Mouse (Mus musculus) urinary bladder, adult 18-20 months (tissue): Measurements from ENCODE around the gene Kcnk13.

Experiments used
- DNase-seq, 2 experiments: peaks; one replicate each; pipeline ENCODE4 v3.0.0; 2022; ENCODE audit warnings: low spot score in 2 of 2, mixed read lengths in 2 of 2

Gene Kcnk13

GRCm38 (mm10) chr12:100015146-100015545, 50.8 kb downstream of the Kcnk13 start:
- no peak for DNase-seq

DNA sequence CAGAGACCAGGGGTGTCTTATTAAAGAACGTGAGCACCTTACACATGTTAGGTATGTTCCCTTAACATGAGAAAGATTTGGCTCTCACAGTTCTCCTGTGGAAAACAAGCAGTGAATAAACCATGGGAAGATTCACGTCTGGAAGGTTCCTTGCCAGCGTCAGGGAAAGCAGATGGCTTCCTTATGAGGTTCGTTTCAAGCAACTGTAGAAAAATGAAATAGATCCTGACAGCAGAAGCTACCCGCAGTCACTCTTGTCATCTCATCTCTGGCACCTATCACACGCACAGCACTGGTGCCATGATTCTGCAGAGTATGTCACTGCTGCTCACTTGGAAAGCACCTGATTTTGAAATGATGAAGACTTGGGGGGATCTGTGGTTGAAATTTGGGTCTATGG, 53.4 kb downstream of the Kcnk13 start:
- no peak for DNase-seq

DNA sequence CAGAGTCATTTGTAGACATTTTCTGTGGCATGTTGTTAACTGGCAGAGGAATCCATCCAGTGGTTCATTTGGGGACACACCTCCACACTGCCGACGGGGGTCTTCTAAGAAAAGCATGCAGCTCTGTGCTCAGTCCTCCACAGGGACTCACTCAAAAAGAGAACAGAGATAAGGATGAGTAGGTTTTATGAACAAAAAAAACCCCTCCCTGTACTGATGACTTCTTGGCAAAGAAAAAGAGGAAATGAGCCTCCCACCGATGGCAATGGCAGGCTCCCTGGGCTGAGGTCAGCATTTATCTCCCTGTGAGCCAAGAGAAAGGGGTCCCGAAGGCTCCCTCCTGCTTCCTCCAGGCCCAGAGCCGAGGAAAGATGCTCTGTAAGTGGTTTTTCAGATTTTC, 58.2 kb downstream of the Kcnk13 start:
- DNase-seq = no peak

GRCm38 (mm10) chr12:100023821-100024365, 59.6 kb downstream of the Kcnk13 start:
- DNase-seq = no peak

- no peak for DNase-seq
These were observed 61.4 kb downstream of the Kcnk13 start for GRCm38 (mm10) chr12:100025675-100026074.

GRCm38 (mm10) chr12:100026715-100027245, 62.5 kb downstream of the Kcnk13 start:
- no peak for DNase-seq

DNA sequence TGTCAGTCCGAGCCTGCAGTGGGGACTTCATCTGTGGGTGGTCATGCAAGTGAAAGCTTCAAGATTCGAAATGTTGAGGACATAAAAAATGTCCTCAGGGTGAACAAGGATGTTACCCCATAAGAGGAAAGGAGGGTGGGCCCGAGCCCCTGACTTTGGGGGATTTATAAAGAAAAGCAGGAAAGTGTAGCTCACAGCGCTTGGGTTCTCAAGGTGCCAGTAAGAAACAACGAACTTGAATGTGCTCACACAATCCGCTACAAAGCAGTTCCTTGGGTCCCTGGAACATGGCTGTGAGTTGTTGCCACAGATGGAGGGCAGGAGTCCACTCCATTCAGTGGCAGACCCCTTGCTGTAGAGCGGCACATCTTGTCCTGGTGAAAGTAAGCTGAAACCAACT, 63.0 kb downstream of the Kcnk13 start:
- DNase-seq = no peak

- DNase-seq = no peak
These were observed 67.4 kb downstream of the Kcnk13 start for GRCm38 (mm10) chr12:100031681-100032080.

GRCm38 (mm10) chr12:100032521-100032920, 68.2 kb downstream of the Kcnk13 start:
- no peak for DNase-seq

GRCm38 (mm10) chr12:100038741-100039262, 74.5 kb downstream of the Kcnk13 start:
- DNase-seq = no peak

- peak; percentile 21 to 55 for DNase-seq
These were observed 77.8 kb downstream of the Kcnk13 start for GRCm38 (mm10) chr12:100042116-100042515.

- no peak for DNase-seq
These were observed 80.4 kb downstream of the Kcnk13 start for GRCm38 (mm10) chr12:100044704-100045103.

DNA sequence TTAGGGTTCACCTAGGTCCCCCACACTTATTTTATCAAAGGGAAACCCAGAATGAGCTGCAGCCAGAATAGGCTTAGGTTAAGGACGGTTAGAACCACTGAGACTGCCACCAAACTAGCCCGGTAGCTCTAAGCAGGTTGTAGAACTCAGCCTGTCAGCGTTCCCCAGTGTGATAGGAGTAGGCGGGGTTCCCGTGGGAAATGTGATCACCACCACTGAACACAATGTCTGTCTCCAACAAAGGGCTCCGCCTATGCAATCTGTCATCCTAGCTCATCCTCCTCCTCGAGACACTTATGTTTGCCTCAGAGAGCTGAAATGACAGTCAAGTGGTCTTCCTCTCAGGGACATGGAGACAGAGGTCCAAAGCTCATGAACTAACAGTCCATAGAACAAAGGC, 86.3 kb downstream of the Kcnk13 start:
- DNase-seq = no peak

- DNase-seq = no peak
These were observed 89.3 kb downstream of the Kcnk13 start for GRCm38 (mm10) chr12:100053617-100054016.

GRCm38 (mm10) chr12:100061071-100061470, 96.8 kb downstream of the Kcnk13 start:
- DNase-seq = no peak

DNA sequence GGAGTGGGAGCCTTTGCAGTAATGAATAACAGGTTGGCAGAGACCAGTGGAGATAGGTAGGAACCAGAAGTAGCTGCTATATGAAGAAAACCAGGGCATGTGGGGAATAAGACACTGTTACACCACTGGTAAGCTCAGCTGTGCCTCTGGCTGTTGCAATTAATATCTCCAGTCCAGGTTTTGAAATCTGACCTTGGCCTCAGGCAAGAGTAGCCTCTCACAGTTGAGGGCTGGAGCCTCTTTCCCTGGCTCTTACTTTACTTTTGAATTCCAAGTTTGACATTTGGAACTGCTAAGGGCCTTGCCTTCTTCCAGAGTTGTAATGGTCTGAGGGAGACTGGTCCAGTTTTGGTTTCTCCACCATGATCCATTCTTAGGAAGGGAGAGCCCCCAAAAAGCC, 97.5 kb downstream of the Kcnk13 start:
- no peak for DNase-seq

DNA sequence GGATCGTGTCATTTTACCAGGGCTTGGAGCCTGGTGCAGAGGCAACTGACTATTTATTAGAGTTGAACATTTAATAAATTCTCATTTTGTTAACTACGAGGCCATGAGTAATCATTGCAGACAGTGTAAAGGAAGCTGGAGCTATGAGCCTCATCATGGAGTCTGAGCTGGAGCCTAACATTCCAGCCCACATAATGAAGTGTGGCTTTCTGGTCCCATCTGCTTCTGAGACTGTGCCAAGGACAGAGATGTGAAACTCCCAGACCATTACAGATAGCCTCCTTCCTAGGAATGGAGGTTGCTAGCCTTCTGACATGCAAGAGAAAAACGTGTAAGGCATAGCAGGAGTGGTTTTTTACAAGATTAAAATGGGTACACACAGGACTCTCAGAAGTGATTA, 98.3 kb downstream of the Kcnk13 start:
- no peak for DNase-seq

DNA sequence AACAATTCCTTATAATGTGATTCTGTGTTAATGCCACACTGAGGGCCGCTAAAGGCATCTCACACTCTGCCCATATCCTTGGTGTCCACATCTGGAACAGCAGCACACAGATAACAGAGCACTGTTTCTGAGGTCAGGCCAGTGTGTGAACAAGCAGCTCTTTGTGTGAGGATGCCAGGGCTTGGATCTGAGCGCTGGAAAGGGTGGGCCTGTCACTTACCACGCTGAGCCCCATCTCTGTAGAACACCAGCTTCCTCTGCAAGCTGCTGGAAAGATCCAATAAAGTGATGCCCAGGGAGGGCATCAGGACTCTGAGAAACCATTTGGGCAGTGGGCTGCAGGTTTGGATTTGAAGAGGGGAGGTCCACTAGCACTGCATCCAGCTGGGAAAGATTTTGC, 100.8 kb downstream of the Kcnk13 start:
- DNase-seq = no peak

DNA sequence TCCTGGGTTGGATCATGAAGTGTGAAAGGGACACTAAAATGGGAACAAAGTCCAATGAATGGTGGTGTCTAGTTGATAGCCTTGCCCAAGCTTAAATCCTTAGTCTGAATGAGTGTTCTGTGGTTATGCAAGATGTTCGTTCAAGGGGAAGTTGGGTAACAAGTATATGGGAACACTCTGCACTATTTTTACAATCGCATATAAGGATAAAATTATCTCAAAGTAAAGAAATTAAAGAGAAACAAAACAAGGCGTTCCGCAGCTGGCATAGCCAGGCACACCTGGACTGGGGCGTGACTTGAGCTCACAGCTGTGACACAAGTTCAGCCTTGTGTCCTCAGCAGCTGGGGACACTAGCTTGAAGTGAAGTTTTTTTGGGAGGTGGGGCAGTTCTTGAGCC, 103.2 kb downstream of the Kcnk13 start:
- no peak for DNase-seq

DNA sequence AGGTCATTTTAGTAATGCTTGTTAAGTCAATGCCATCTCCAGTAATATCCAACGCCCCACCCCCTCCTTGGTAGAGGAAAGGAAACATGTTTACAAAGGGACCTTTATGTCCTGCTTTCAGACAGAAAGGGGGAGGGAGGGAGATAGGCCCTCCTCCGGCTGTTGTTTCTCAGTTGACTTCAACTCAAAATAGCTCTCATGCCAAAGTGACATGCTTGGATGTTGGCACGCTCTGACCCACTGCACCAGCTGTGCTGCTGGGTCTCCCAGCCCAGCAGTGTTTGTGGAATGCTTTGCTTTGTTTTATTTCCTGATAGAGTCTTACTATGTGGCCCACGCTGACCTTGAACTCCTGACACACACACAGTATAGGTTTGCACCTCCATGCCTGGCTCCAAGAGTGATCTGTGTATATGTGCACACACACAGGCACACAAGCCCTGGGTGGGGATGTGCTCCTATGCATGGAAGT, 108.9 kb downstream of the Kcnk13 start:
- DNase-seq = no peak

GRCm38 (mm10) chr12:100075715-100076114, 111.4 kb downstream of the Kcnk13 start:
- no peak for DNase-seq

DNA sequence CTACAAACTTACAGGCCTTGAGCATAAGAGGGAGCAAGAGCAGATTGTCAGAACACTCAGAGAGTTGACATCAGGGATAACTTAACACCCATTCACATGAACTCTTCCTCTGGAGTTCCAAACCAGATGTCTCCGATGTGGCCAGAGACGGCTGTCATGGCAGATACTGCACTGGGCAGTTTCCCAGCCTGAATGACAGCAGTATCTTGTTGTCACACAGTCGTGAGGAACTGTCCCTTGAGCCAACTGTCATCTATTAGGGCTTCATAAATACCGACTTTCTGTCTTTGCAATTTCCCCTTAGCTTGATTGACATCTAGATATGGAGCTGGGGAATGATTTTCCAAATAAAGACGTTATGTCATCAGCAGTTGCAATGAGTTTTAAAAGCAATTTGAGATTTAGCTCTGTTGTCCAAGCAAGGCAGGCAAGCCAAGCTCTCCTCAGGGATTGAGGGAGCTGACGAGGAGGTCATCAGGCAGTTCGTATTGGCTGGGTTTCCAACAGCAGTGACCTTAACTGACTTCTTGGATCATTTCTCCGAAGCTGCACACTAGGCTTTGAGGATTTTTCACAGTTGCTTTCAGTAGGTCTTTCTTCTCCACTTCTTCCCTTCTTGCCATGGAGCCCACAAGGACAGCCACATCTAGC, 115.5 kb downstream of the Kcnk13 start:
- no peak for DNase-seq

DNA sequence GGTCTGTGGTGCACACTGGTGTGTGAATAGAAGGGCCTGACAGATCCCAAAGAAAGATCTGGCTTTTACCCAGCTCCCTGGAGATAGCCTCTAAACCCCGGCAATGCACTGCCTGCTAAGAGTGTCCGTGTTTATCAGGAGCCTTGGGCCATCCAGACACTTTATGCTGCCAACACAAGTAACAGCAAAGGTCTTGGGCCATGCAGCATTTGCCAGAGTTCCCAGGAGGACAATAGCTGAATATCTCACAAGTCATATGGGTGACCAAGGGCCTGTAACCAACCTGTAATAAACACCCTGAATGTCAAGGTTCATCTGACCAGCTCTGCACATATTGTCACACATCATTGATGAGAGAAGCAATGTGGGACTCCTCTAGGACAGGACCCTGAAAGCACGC, 123.7 kb downstream of the Kcnk13 start:
- DNase-seq = no peak
